Mouse (Mus musculus) bone marrow macrophage, adult 2 months (primary cell): ENCODE data around the gene Golga4.

Source experiments
- CTCF ChIP-seq: IDR thresholded peaks from 2 replicates; pipeline ENCODE4 v1.5.1; 2012; ENCODE audit warnings: low read depth, mild to moderate bottlenecking, low read length, moderate library complexity
- POLR2A ChIP-seq: IDR thresholded peaks from 2 replicates; pipeline ENCODE4 v1.6.1; 2012; ENCODE audit warnings: mild to moderate bottlenecking, low read depth, low read length, borderline replicate concordance

GRCm38 (mm10) chr9:118629763-118630379, 123.8 kb downstream of the Golga4 start:
- TF ChIP-seq POLR2A (no peak), CTCF (no peak)
